Mouse (Mus musculus) bone marrow, adult 2 months (tissue): ENCODE results near the gene A630076J17Rik. TPM values are rescaled to one million over a fixed set of nuclear protein-coding genes. Genes with fewer than 3 reads are reported as not detected.

Source experiments
- H3K27ac ChIP-seq: fragments of 200-500 bp; 2 replicates; pipeline ENCODE4 v1.5.1; 2012; ENCODE audit warnings: low read depth, mild to moderate bottlenecking, control low read depth, inconsistent platforms, low read length; ENCODE audit not compliant: control insufficient read depth, poor library complexity, insufficient read depth
- H3K4me1 ChIP-seq: fragments of 200-500 bp; 2 replicates; pipeline ENCODE4 v1.6.1; 2011; ENCODE audit warnings: low read length; ENCODE audit not compliant: control insufficient read depth, insufficient read depth
- H3K4me3 ChIP-seq: fragments of 200-500 bp; replicated peaks from 2 replicates; pipeline ENCODE3; 2011; ENCODE audit warnings: mild to moderate bottlenecking, low read depth, low read length, control low read depth; ENCODE audit not compliant: control insufficient read depth
- CTCF ChIP-seq: fragments of 200-500 bp; IDR thresholded peaks from 2 replicates; pipeline ENCODE4 v1.5.1; 2011; ENCODE audit warnings: low read length, control low read depth; ENCODE audit not compliant: control insufficient read depth, insufficient read depth
- POLR2A ChIP-seq: fragments of 200-500 bp; IDR thresholded peaks from 2 replicates; pipeline ENCODE4 v1.6.1; 2011; ENCODE audit warnings: low read depth, mild to moderate bottlenecking, control low read depth, low read length, borderline replicate concordance; ENCODE audit not compliant: control insufficient read depth
- WGBS: fragments of 180-500 bp; shearing (Covaris S2); methylation state at CpG from one replicate; pipeline ENCODE4 v1.1.7; 2018; 5-methylcytosine and 5-hydroxymethylcytosine counted together
- polyA plus RNA-seq: library from polyadenylated mRNA; stranded (reverse); fragments of >200 nt; gene quantifications from 2 replicates; pipeline ENCODE4 v1.2.4, GENCODE M21; 2011; ENCODE audit warnings: low replicate concordance; ENCODE audit not compliant: missing spikeins, insufficient read depth, insufficient read length

Gene A630076J17Rik
- polyA plus RNA-seq, 1 experiment: not detected

DNA sequence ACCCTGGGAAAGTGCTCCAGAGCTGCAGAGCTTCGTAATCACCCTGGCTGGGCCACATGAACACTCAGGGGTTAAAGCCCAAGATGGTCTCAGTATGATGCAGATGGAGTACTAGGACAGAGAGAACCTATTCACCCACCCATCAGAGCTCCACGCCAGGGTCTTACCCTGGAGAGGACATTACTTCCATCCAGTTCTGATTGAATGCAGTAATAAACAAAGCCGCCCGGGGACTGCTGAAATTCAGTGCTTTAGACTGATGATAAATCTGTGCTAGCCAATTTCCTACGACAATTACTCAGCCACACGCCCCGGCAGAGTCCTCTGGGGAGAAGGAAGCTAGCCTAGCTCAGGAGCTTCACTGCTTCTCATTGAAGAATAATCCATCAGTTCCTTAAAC is 26.3 kb downstream of the A630076J17Rik start:
- no peak for TF ChIP-seq POLR2A
- TF ChIP-seq CTCF: no peak
- no peak overlapping the region for H3K4me3 ChIP-seq
- WGBS: 75% methylated on average over 7 of the region's 7 CpGs
- H3K4me1 ChIP-seq: no peaks in the 10 kb centered on the region; the same call in 1 of the 2 replicates
- no peak overlapping the region for H3K27ac ChIP-seq

DNA sequence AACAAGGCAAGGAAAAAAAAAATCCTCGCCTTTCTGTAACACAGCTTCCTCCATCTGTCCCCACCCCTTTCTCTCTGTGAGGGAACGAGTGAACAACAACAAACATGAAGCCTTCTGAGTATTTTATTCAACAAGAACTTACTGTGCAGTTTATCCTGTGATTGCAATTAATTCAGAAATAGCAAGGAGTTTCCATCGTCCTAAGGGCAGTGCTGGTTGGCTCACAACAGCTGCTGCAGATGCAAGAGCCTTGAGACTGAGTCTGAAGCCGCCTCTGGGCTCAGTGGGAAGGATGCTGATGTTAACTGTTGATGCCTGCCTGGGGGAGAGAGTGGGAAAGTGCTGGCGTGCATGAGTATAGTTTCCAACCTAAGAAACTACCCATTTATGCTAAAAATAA is 27.5 kb downstream of the A630076J17Rik start:
- Histone ChIP-seq H3K4me3 (no peak overlapping the region), H3K4me1 (no peaks in the 10 kb centered on the region; the same call in 1 of the 2 replicates), H3K27ac (no peak overlapping the region)
- TF ChIP-seq CTCF (no peak), POLR2A (no peak)
- WGBS: 48% methylated on average over 5 of the region's 5 CpGs

DNA sequence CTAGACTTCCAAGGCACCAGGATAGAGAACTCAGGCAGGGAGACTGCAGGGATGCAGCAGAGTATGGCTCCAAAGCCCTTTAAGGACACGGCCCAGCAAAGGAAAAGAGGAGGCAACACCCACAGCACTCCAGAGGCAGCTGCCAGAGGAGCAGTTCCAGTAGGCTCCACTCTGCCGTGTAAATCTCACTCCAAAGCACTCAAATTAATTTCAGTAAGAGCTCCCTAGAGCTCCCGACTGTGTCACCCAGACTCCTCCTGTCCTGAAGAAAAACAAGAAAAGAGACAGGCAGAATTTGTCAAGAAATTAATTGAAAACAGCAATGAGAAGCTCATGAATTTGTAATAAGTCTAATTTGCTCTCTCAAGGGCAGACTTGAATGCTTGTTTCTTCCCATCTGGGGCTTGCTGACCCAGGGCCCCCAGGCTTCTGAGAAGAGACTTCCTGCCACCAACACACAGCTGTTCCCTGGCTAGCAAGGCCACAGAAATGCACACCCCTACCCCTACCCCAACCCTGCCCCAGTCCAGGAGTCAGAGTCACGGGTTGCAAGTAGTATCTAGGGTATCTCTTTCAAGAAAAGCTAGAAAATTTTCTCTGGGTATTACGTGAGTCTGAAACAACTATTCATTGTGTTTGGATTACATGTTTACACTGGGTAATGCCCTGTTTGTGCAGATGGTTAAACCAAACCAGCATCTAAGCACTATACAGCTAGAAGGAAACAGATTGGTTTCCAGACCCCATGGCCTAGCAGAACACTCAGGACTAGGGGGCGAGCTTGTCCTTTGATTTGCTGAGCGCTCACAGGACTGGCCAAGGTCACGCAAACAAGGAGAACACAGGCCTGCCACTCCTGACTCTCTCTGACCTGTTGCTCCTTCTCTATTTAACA is 30.8 kb downstream of the A630076J17Rik start:
- Histone ChIP-seq H3K27ac (peak overlapping the region; percentile 52), H3K4me3 (no peak overlapping the region), H3K4me1 (no peaks in the 10 kb centered on the region; the same call in 1 of the 2 replicates)
- TF ChIP-seq POLR2A (no peak), CTCF (no peak)
- WGBS: 54% methylated on average over 8 of the region's 8 CpGs

DNA sequence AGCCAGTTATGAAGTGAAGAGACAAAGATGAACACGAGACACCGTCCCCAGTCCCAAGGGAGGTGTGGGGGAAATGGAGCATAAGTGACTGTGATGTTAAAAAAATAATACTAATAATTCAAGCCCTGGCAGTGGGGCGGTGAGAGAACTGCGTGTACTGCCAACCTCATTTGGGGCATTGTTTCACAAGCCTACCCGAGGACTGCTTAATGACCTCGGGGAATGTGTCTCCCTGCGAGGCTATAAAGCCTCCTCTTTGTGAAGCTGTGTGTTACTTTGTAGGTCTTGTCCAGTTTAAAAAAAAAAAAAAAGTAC is 31.4 kb downstream of the A630076J17Rik start:
- Histone ChIP-seq H3K4me1 (no peaks in the 10 kb centered on the region; the same call in 1 of the 2 replicates), H3K27ac (no peak overlapping the region)

DNA sequence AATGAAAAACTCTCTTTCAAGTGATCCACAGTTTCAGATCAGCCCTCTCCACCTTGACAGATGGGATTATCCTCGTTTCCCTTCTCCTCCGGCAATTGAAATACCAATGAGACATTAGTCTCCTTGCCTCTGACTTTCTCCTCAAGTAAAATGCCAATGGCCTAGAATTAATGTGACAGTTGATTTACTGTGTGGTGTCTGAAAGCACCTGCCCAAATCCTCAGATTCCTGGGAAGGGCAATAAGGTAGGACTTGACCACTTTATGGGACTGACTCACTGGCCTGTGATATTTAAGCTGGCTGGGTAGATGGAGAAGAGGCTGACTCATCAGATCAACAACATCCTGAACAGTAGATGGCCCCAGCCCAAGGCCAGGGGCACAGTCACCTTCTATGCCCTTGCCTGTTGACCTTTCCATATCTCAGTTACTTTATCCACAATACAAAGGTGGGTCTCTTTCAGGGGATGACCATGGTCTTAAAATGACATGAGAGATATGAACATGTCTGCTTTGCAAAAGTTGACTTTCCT is 36.5 kb downstream of the A630076J17Rik start:
- no peak for TF ChIP-seq CTCF
- no peak for TF ChIP-seq POLR2A

More for the DNA sequence above, 31.4 kb downstream of the A630076J17Rik start:
- H3K4me3 ChIP-seq: no peak overlapping the region
- no peak for TF ChIP-seq POLR2A
- no peak for TF ChIP-seq CTCF
- 55% methylated on average over 7 of the region's 7 CpGs for WGBS

DNA sequence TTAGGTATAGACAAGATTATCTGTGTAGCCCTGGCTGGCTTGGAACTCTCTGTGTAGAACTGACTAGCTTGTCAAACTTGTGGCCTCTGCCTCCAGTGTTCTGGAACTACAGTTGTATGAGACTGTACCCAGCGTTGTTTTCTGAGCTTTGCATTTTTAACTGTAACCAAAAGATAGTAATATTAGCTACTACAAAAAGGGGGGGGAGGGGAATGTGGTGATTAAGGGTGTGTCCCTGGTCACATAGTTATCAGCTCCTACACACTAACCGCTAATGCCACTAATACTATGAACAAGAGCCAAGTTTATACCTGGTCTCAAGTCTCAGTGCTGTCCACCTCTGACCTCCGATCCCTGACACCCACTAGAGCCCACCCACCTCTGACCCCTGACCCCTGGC is 42.0 kb downstream of the A630076J17Rik start:
- H3K4me1 ChIP-seq: no peaks in the 10 kb centered on the region
- TF ChIP-seq POLR2A (no peak), CTCF (no peak)
- no peak overlapping the region for H3K27ac ChIP-seq
- H3K4me3 ChIP-seq: no peak overlapping the region
- WGBS: 73% methylated on average over 3 of the region's 3 CpGs

More for the DNA sequence above, 36.5 kb downstream of the A630076J17Rik start:
- WGBS: 78% methylated on average over 2 of the region's 2 CpGs
- Histone ChIP-seq H3K27ac (no peak overlapping the region), H3K4me3 (no peak overlapping the region), H3K4me1 (no peaks in the 10 kb centered on the region)

DNA sequence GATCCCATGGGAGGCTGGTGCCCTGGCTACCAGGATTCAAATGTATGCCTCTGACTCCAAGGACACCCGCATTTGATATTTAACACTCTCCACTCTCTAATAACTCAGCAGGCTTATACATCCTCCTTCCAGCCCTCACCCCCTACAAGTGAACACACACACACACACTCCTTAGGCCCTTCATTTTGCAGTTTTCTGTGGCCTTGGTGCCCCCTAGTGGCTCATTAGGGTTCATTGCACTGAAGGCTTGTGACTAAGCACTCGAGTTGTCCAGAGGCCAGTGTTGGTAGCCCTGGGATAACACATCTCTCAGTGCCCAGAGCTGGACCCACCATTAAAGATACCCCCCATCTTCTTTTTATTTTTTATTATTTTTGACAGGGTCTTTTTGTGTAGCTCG is 43.4 kb downstream of the A630076J17Rik start:
- TF ChIP-seq POLR2A: no peak
- peak; percentile 66 for TF ChIP-seq CTCF
- 11% methylated on average over 3 of the region's 3 CpGs for WGBS
- no peaks in the 10 kb centered on the region for H3K4me1 ChIP-seq

DNA sequence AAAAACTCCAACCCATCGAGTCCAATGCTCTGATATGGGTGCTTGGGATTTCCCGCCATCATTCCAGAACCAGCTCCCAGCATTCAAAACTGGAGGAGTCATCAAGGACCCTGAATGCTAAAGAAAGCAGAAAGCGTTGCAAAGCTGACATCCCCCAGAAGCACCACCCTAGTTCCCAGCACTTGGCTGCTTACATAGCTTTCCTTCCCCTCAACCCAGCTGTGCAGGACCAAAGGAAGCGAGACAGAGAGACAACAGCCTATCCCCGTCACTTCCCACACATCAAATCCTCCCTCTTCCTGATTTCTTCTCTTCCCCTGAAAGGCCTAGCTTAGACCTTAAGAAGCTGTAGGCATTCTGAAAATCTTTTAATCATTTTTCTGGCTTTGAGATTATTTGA is 44.9 kb downstream of the A630076J17Rik start:
- WGBS: 65% methylated on average over 5 of the region's 5 CpGs
- no peak overlapping the region for H3K27ac ChIP-seq
- TF ChIP-seq CTCF (no peak), POLR2A (no peak)
- H3K4me1 ChIP-seq: no peaks in the 10 kb centered on the region
- H3K4me3 ChIP-seq: no peak overlapping the region

More for the DNA sequence above, 43.4 kb downstream of the A630076J17Rik start:
- H3K27ac ChIP-seq: no peak overlapping the region
- H3K4me3 ChIP-seq: no peak overlapping the region

DNA sequence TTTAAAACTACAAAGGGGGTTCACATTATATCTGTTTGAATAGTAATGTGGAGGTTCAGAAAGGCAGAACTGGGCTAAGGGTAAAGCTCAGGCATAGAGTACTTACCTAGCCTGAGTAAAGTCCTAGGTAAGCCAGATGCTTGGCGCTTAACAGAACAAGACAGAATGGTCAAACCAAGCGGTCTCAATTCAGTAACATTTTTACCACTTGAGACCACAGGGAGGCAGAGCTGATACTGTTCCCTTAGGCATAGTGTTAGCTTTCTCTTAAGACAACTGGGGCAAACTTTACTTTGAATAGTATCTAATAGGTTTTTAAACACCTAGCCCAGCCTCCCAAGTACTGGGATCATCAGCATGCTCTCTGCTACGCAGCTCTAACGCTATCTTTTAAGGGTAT is 45.6 kb downstream of the A630076J17Rik start:
- WGBS: 64% methylated on average over 4 of the region's 4 CpGs
- no peaks in the 10 kb centered on the region for H3K4me1 ChIP-seq
- TF ChIP-seq CTCF: no peak
- TF ChIP-seq POLR2A: no peak
- H3K4me3 ChIP-seq: no peak overlapping the region
- no peak overlapping the region for H3K27ac ChIP-seq
